Mouse (Mus musculus) left cerebral cortex, postnatal 36 days (tissue): ENCODE data around the gene L1cam. TPM values are rescaled to one million over a fixed set of nuclear protein-coding genes. Genes with fewer than 3 reads are reported as not detected.

ENCODE experiments used
- DNase-seq, 2 experiments: peaks; one replicate each; pipeline ENCODE4 v3.0.0; 2021 to 2022; ENCODE audit warnings: low spot score in 2 of 2, mixed read lengths in 1 of 2
- intact Hi-C: fragments of 180-260 bp; cut with DNase I; formaldehyde crosslinking; loops from one replicate; pipeline ENCODE4 v1.15.1; 2025
- total RNA-seq, 2 experiments: library from RNA; stranded (reverse); gene quantifications; 2 replicates each; pipeline ENCODE4 v1.2.3; 2021

Gene L1cam
- total RNA-seq: 100 to 1,000 TPM; 131 to 179 TPM

- peak; percentile 19 to 39 for DNase-seq
- intact Hi-C loops: loop anchor here (5.0 kb wide), 2 partner anchors 98 to 178 kb away; partner anchors contain the start of genes Abcd1 and Bcap31
Observed at GRCm38 (mm10) chrX:73895719-73896118, at the start of gene L1cam. Gene L1cam (minus strand): TSS chrX:73896105.

DNA sequence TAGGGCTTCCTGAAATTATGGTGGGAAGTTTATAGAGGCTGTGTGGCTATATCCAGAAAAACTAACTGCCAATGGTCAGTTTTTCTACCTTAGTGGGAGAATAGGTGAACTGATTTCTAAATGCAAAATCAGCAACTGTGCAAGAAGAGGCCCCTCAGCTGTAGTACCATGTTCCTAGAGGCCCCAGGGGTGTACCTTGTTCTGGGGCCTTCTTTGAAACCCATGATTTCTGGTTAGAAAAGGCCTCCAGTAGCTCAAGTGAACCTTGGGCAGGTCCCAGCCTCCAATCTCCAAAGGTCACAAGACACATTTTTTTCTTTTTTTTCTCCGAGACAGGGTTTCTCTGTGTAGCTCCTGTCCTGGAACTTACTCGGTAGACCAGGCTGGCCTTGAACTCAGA is 46.4 kb upstream of the L1cam start:
- DNase-seq: no peak
- intact Hi-C loops: no loop called here

DNA sequence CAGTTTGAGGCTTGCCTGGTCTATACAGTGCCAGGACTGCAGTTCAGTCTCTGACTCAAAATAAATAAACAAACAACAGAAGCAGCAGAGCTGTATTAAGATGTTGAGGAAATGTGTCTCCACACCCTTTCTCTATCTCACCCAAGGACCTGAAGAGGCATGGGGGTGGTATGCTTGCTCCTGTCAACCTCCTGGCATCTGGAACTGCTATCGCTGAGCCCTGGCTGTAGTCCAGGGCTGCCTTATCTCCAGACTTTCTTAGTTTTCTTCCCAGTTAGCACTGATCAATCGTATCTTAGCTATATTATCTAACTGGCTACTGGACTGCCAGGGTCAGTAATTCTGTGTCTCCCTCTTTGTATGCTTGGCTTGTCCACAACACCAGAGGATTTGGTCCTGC is 46.0 kb upstream of the L1cam start:
- DNase-seq: no peak
- intact Hi-C loops: no loop called here

DNA sequence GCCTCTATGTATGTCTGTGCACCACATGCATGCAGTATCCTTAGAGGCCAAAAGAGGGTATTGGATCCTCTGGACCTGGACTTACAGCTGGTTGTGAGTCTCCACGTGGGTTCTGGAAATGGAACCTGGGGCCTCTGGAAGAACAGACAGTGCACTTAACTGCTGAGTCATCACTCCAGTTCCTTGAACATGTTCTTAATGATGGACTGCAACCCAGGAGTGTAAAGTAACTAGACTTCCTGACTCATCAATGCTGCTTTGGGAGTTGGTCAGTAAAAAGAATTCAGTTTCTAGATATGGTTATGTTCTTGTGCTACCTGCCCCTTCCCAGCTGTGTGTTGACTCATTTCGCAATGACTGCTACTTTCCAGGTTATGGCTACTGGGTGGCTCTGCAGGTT is 36.0 kb upstream of the L1cam start:
- no peak for DNase-seq
- intact Hi-C loops: no loop called here

GRCm38 (mm10) chrX:73930402-73931062 is 34.6 kb upstream of the L1cam start, which contains the start of gene Renbp:
Gene Renbp (minus strand): TSS chrX:73930850.
- peak in 1 of 2 experiments; percentile 18 for DNase-seq
- intact Hi-C loops: no loop called here

DNA sequence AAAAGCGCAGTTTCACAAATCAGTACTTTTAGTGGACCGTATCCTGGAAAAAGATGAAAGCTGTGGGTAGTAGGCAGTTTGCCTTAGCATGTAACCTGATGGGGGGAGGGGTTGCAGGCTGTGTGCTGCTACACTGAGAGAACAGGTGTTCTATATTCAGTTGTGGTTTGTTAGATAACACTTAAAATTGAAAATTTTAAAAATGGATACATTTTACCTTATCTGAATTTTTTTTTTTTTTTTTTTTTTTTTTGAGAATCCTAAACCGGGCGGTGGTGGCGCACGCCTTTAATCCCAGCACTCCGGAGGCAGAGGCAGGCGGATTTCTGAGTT is 26.6 kb upstream of the L1cam start:
- intact Hi-C loops: loop anchor here (5.0 kb wide), 1 partner anchor 135 kb away; the partner anchor contains the start of genes Idh3g and Ssr4
- DNase-seq: no peak

DNA sequence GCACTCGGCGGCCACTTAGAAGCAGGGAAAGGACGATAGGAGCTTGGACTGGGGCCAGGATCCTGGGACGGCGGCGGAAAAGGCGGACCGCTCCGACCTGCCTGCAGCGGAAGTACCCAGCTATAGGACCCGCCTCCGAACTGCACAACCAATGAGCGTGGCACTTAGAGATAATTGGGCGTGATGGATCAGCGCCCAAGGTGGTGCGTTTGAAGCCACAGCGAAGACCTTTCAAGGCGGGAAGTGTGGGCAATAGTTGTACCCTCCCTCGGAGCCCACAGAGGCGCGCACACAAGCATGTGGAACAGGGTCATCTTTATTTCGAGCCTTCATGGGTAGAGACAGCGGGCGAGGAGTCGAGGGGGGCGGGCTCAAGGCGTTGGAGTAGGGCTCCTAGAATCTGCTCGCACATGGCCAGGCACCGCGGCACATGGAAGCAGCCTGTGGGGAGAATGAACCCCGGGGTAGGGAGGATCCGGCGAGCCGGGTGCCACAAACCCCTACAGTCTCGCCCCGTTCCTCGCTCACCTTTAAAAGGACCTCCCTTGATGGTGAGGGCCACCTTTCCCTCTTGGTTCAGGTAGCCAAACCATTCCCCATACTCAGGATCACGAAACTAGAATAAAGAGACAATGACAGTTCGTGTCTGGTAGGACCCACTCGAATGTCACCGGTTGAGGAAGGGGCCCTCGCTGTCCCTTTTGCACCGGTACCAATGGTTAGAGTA is 26.1 kb upstream of the L1cam start, which contains the start of the genes Arhgap4 and Naa10:
TSS of gene Arhgap4 (minus strand) at position 48 of the 727 bp plus-strand sequence.
TSS of gene Naa10 (minus strand) at position 122 of the 727 bp plus-strand sequence.
- DNase-seq: peak; percentile 84 to 87
- intact Hi-C loops: loop anchor here (5.0 kb wide), 1 partner anchor 135 kb away; the partner anchor contains the start of genes Idh3g and Ssr4

- intact Hi-C loops: loop anchor here (5.0 kb wide), 1 partner anchor 134 kb away; the partner anchor contains the start of genes Idh3g and Ssr4
- peak in 1 of 2 experiments; percentile 8 for DNase-seq
Observed at GRCm38 (mm10) chrX:73921285-73921822, 25.4 kb upstream of the L1cam start.

GRCm38 (mm10) chrX:73918631-73919030 is 22.7 kb upstream of the L1cam start:
- DNase-seq: no peak
- intact Hi-C loops: no loop called here

DNA sequence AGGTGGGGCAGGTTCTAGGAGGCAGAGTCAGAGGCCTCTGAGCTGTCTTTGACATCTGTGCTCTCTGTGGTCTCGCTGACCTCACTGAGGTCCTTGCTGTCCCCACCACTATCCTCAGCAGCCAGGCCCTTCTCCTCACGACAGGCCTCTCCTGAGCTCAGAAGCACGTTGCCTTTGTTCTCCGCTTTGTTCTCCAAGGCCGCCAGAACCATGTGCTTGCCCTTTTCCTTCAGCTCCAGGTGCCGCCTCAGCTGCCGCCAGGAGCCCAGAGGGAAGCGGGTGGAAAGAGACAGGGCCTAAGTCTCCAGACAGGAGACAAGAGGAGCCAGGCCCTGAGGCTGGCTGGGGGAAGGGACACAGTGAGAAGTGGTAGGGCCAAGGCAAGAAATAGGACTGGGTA is 21.0 kb upstream of the L1cam start:
- DNase-seq: no peak
- intact Hi-C loops: no loop called here

GRCm38 (mm10) chrX:73914827-73915703 is 19.2 kb upstream of the L1cam start:
- intact Hi-C loops: no loop called here
- peak; percentile 84 to 87 for DNase-seq

- DNase-seq: no peak
- intact Hi-C loops: no loop called here
Observed at GRCm38 (mm10) chrX:73911588-73911987, 15.7 kb upstream of the L1cam start.

- no peak for DNase-seq
- intact Hi-C loops: no loop called here
Observed at GRCm38 (mm10) chrX:73911156-73911555, 15.3 kb upstream of the L1cam start.

GRCm38 (mm10) chrX:73910451-73910850 is 14.5 kb upstream of the L1cam start:
- no peak for DNase-seq
- intact Hi-C loops: no loop called here

DNA sequence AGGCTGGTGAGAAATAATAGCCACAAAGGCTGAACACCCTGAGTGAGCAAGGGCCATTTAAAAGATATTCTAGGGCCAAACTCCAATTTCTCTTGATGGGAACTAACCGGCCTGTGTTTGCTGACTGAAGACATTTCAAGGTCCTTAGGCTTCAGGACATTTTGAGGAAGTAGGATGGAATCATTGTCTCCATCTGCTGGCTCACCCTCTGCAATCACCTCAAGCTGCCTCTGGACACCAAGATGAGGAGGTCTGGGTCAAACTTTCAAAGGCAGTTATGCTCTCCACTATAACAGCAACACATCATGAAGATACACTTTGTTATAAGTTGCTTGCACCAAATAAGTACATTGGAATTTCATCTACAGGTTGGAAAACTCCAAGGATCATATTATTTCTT is 14.1 kb upstream of the L1cam start:
- intact Hi-C loops: no loop called here
- DNase-seq: no peak

DNA sequence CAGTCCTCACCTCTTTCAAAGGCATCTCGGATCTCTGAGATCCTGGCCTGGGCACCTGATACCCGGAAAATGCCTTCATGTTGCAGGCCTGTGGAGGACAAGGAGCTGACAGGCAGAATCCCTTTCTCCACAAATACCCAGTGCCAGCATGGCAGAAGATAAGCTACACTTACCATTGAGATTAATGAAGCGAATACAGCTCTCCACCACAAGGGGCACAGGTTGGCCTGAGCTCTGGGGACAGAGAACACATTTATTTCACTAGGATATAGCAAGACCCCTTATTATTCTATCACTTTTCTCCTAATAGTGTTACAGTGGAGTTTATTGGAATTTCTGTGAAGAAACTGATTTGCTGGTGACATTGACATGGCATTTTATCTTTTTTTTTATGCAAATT is 2.1 kb upstream of the L1cam start:
- intact Hi-C loops: loop anchor here (5.0 kb wide), 2 partner anchors 101 to 181 kb away; partner anchors contain the start of genes Abcd1 and Bcap31
- DNase-seq: no peak

DNA sequence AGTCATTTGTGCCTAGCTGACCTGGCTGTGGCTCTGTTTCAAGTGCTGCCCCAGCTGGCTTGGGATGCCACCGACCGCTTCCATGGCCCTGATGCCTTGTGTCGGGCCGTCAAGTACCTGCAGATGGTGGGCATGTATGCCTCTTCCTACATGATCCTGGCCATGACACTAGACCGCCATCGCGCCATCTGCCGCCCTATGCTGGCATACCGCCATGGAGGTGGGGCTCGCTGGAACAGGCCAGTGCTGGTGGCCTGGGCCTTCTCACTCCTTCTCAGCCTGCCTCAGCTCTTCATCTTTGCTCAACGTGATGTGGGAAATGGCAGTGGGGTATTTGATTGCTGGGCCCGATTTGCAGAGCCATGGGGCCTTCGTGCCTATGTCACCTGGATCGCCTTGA is 3.1 kb downstream of the L1cam start:
- DNase-seq: no peak
- intact Hi-C loops: no loop called here

DNA sequence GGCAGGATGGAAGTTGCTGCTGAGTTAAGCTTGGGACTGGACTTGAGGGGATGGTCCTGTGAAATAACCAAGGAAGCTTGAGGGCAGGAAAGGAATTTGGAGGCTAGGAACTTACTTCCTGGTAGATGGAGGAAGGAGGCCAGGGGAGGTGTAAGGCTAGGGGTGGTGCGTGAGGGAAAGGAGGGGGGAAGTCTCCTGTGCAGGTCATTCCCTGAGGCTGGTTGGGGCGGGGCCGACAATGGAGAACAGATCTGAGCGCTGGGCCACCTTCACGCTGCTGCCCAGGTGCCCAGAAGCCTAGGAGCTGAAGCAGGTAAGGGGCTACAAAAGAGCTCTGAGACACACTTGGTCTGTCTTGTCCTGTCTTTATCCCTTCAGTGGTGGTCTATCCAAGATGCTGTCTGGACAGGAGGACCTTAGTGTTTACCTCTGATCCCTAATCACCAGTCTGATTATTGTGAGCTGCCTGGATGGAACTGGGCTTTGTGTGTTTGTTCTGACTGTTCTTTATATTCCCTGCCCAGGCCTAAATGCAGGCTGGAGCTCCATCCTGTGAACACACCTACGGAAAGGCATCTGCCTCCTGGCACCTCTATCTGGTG is 4.3 kb downstream of the L1cam start, which contains the start of gene Avpr2:
TSS of gene Avpr2 (plus strand) at position 552 of the 602 bp plus-strand sequence.
- no peak for DNase-seq
- intact Hi-C loops: no loop called here

DNA sequence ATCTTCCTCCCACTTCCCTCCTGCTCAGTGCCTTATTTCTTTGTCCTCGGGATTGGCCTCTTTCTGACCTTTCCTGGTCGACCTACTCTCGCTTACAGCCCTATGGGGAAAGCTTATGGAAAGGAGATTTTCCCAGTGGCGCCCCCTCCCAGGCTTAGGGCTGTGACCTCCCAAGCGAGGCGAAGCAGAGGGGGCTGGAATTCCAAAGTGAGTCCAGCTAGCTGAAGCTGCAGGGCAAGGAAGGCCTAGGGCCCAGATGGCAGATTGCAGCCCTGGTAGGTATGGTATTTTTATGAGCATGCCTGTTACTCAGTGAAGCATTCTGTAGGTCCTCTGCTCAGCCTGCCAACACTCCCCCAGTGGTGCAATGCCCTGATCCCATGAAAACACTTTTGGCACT is 14.4 kb downstream of the L1cam start:
- intact Hi-C loops: no loop called here
- no peak for DNase-seq
